Mouse (Mus musculus): ENCODE results near the gene Olfr223. TPM values are rescaled to one million over a fixed set of nuclear protein-coding genes. Genes with fewer than 3 reads are reported as not detected.
"Not testable (repeated sequence)": the region's sequence is repeated elsewhere in the genome, so short reads cannot be mapped to it uniquely, and the experiment has no call there.

Gene Olfr223
- total RNA-seq (2021) = not detected

GRCm38 (mm10) chr11:59593189-59593588 lies at the start of gene Olfr223:
Gene Olfr223 (minus strand): TSS chr11:59593289.
- no peak for DNase-seq (ENCODE audit: extremely low spot score in 1 of 2, low spot score in 1 of 2)

- DNase-seq (ENCODE audit: extremely low spot score in 1 of 2, low spot score in 1 of 2) = no peak
Measured at GRCm38 (mm10) chr11:59642420-59642819, 49.3 kb upstream of the Olfr223 start.

- no peak for DNase-seq (ENCODE audit: extremely low spot score in 1 of 2, low spot score in 1 of 2)
Measured at GRCm38 (mm10) chr11:59641227-59641626, 48.1 kb upstream of the Olfr223 start.

- no peak for DNase-seq (ENCODE audit: extremely low spot score in 1 of 2, low spot score in 1 of 2)
Measured at GRCm38 (mm10) chr11:59639957-59640643, 47.0 kb upstream of the Olfr223 start.

- no peak for DNase-seq (ENCODE audit: extremely low spot score in 1 of 2, low spot score in 1 of 2)
Measured at GRCm38 (mm10) chr11:59636695-59637414, 43.8 kb upstream of the Olfr223 start.

- no peak for DNase-seq (ENCODE audit: extremely low spot score in 1 of 2, low spot score in 1 of 2)
Measured at GRCm38 (mm10) chr11:59635821-59636694, 43.0 kb upstream of the Olfr223 start.

- DNase-seq (ENCODE audit: extremely low spot score in 1 of 2, low spot score in 1 of 2) = no peak
Measured at GRCm38 (mm10) chr11:59635251-59635795, 42.2 kb upstream of the Olfr223 start.

- DNase-seq (ENCODE audit: extremely low spot score in 1 of 2, low spot score in 1 of 2) = no peak
Measured at GRCm38 (mm10) chr11:59634001-59634660, 41.0 kb upstream of the Olfr223 start.

GRCm38 (mm10) chr11:59633037-59633436 lies 39.9 kb upstream of the Olfr223 start:
- peak; percentile 19 to 62 for DNase-seq (ENCODE audit: extremely low spot score in 1 of 2, low spot score in 1 of 2)

GRCm38 (mm10) chr11:59631980-59632379 lies 38.9 kb upstream of the Olfr223 start:
- no peak for DNase-seq (ENCODE audit: extremely low spot score in 1 of 2, low spot score in 1 of 2)

GRCm38 (mm10) chr11:59629871-59630270 lies 36.8 kb upstream of the Olfr223 start:
- DNase-seq (ENCODE audit: extremely low spot score in 1 of 2, low spot score in 1 of 2) = no peak

- no peak for DNase-seq (ENCODE audit: extremely low spot score in 1 of 2, low spot score in 1 of 2)
Measured at GRCm38 (mm10) chr11:59628177-59628576, 35.1 kb upstream of the Olfr223 start.

GRCm38 (mm10) chr11:59626192-59626591 lies 33.1 kb upstream of the Olfr223 start:
- no peak for DNase-seq (ENCODE audit: extremely low spot score in 1 of 2, low spot score in 1 of 2)

GRCm38 (mm10) chr11:59624017-59624630 lies 31.0 kb upstream of the Olfr223 start:
- DNase-seq (ENCODE audit: extremely low spot score in 1 of 2, low spot score in 1 of 2) = peak; percentile 18 to 51

- DNase-seq (ENCODE audit: extremely low spot score in 1 of 2, low spot score in 1 of 2) = no peak
Measured at GRCm38 (mm10) chr11:59622214-59622613, 29.1 kb upstream of the Olfr223 start.

GRCm38 (mm10) chr11:59616986-59617385 lies 23.9 kb upstream of the Olfr223 start:
- not testable (repeated sequence) for DNase-seq (ENCODE audit: extremely low spot score in 1 of 2, low spot score in 1 of 2)

GRCm38 (mm10) chr11:59614120-59614519 lies 21.0 kb upstream of the Olfr223 start:
- DNase-seq (ENCODE audit: extremely low spot score in 1 of 2, low spot score in 1 of 2) = peak in 1 of 2 experiments; percentile 39

GRCm38 (mm10) chr11:59611646-59612045 lies 18.6 kb upstream of the Olfr223 start:
- DNase-seq (ENCODE audit: extremely low spot score in 1 of 2, low spot score in 1 of 2) = no peak

GRCm38 (mm10) chr11:59602287-59602686 lies 9.2 kb upstream of the Olfr223 start:
- DNase-seq (ENCODE audit: extremely low spot score in 1 of 2, low spot score in 1 of 2) = no peak

- no peak for DNase-seq (ENCODE audit: extremely low spot score in 1 of 2, low spot score in 1 of 2)
Measured at GRCm38 (mm10) chr11:59600872-59601271, 7.8 kb upstream of the Olfr223 start.

All from layer of hippocampus, postnatal 25 days (tissue).